Mouse (Mus musculus) MEL (cell line): ENCODE results near the gene Vmp1.

Source experiments
- CTCF ChIP-seq, 3 experiments: IDR thresholded peaks in 2 of 3; conservative IDR thresholded peaks in 1 of 3; 2 replicates each; pipeline ENCODE4 v1.5.1; 2011 to 2012; ENCODE audit warnings: low read length in 3 of 3, low read depth in 2 of 3, mild to moderate bottlenecking in 2 of 3, improper control_type of control experiment in 1 of 3, inconsistent platforms in 1 of 3, mixed read lengths in 1 of 3, moderate library complexity in 1 of 3; ENCODE audit not compliant: control insufficient read depth in 1 of 3, insufficient read depth in 1 of 3, poor library complexity in 1 of 3, severe bottlenecking in 1 of 3
- ZMIZ1 ChIP-seq: IDR thresholded peaks from 2 replicates; pipeline ENCODE4 v1.6.1; 2012; ENCODE audit warnings: low read depth, mild to moderate bottlenecking, inconsistent platforms, low read length, improper control_type of control experiment, moderate library complexity

DNA sequence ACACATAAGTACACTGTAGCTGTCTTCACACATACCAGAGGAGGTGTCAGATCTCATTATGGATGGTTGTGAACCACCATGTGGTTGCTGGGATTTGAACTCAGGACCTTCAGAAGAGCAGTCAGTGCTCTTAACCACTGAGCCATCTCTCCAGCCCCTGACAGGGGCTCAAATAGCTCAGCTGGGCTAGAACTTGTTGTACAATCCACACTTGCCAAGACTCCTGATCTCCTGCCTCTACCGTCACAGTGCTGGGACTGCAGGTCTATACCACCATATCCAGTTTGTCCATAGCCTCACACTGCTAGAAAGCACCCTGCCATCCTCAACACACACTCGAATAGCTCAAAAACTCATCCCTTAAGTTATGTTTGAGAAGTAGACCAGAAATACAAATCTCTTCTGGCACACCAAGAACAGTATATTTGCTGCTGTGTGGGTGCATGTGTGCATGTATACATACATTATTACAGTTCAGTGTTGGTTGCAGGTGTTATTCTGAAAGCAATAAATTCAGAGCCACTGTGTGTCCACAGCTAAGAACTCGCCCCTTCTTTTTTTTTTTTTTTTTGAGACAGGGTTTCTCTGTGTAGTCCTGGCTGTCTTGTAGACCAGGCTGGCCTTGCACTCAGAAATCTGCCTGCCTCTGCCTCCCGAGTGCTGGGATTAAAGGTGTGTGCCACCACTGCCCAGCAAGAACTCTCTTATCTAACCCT, 94.9 kb downstream of the Vmp1 start:
- TF ChIP-seq CTCF (IDR thresholded peaks at IDR 0.05 in 2 of 3, conservative IDR thresholded peaks at IDR 0.05 in 1 of 3; ENCODE audit: control insufficient read depth in 1 of 3, insufficient read depth in 1 of 3, low read depth in 2 of 3, low read length in 3 of 3, poor library complexity in 1 of 3, severe bottlenecking in 1 of 3) (no peak), ZMIZ1 (no peak)
